Mouse (Mus musculus): ENCODE results near the gene Tmem8b. TPM values are rescaled to one million over a fixed set of nuclear protein-coding genes. Genes with fewer than 3 reads are reported as not detected.

Gene Tmem8b
- polyA plus RNA-seq, 1 experiment from 2014 or later: 1.5 TPM

DNA sequence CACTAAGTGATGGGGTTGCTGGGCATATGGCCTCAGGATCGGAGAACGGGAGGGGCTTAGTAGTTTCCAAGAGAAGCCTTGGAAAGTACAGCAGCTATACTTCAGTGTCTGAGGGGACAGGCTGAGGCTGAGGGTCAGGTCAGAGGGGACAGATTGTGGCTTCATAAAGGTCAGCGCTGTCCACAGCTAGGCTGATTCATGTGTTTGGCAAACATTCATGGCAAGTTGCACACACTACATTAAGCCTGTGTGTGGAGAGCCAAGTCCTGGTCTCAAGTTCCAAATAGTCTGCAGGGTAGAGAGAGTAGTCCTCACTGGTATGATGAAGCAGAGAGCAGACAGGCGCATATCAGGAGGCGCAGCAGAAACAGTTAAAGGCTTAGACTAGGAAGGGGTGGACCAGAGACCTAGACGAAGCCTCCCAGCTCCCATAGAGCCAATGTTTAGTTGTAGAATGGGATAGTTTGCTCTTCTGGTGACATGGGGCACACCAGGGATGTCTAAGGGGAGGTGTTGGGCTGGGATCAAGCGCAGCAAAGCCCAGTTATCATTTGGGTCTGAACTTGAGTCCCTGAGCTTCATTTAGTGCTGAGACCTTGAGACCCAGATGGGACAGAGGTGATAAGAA lies 10.8 kb downstream of the Tmem8b start:
- WGBS (ENCODE audit: missing documents): 94% methylated on average over 7 of the region's 7 CpGs
- H3K36me3 ChIP-seq (ENCODE audit: inconsistent target): no peaks in the 10 kb centered on the region
- no peaks in the 10 kb centered on the region for H3K79me2 ChIP-seq (ENCODE audit: inconsistent target)
- H3K4me3 ChIP-seq (ENCODE audit: inconsistent target): no peak overlapping the region
- H3K27ac ChIP-seq: no peak overlapping the region

GRCm38 (mm10) chr4:43690021-43690420 lies 21.2 kb downstream of the Tmem8b start:
- no peak overlapping the region for H3K4me3 ChIP-seq (ENCODE audit: inconsistent target)
- no peaks in the 10 kb centered on the region for H3K36me3 ChIP-seq (ENCODE audit: inconsistent target)
- 96% methylated on average over 17 of the region's 17 CpGs for WGBS (ENCODE audit: missing documents)
- H3K79me2 ChIP-seq (ENCODE audit: inconsistent target): no peaks in the 10 kb centered on the region
- H3K27ac ChIP-seq: no peak overlapping the region

DNA sequence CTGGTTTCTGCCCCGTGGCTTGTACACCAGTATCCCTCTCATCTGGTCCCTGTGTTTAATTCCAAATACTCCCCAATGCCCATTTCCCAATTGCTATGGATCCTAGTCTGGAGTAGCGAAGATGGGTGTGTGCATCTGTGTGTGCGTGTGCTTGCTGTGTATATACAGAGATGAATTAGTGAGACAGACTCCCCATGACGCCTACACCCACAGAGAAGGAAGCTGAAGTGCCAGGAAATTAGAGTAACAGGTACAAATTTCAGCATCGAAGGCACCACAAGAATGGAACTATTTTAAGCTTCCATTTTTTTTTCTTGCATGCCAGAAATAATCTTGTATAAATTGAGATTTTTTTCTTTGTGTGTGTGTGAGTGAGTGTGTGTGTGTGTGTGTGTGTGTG lies 22.3 kb downstream of the Tmem8b start:
- Histone ChIP-seq H3K4me3 (ENCODE audit: inconsistent target) (no peak overlapping the region), H3K27ac (no peak overlapping the region), H3K36me3 (ENCODE audit: inconsistent target) (no peaks in the 10 kb centered on the region), H3K79me2 (ENCODE audit: inconsistent target) (no peaks in the 10 kb centered on the region)
- 58% methylated on average over 5 of the region's 5 CpGs for WGBS (ENCODE audit: missing documents)

GRCm38 (mm10) chr4:43693806-43694241 lies 25.1 kb downstream of the Tmem8b start:
- Histone ChIP-seq H3K4me3 (ENCODE audit: inconsistent target) (no peak overlapping the region), H3K36me3 (ENCODE audit: inconsistent target) (no peaks in the 10 kb centered on the region), H3K79me2 (ENCODE audit: inconsistent target) (no peaks in the 10 kb centered on the region), H3K27ac (no peak overlapping the region)
- WGBS (ENCODE audit: missing documents): 42% methylated on average over 5 of the region's 5 CpGs

DNA sequence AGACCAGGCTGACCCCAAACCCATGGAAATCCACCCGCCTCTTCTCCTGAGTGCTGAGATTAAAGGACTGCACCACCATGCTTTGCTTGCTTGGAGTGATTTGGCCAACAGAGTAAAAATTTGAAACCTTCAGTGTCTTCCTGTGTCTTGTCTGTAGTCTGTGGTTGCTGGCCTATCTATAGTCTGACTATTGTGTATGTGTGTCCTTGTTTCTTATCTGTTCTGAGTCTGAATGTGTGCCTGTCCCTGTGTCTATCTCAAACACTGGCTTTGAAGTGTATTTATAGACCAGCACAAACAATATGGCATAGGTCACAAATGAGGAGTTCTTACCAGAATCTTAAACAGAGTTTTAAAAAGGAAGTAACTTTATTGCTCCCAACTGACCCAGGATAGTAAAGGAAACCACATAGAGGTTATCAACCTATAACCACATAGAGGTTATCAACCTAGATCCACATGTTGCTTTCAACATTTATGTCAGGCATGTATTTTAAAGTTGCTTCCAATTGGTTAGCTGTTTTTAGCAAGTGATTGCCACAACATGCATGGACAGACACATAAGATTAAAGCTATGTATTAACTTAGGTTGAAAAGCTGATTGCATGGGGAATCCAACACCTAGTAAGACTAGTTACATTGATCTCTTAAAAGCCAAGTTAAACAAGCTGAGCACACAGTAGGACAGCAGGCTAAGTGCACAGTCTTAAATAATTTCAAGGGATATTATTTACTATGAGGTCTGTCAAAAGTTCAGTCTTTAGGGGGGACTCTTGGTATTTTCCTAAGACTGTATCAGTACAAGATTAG lies 25.9 kb downstream of the Tmem8b start:
- 93% methylated on average over 1 of the region's 1 CpGs for WGBS (ENCODE audit: missing documents)
- Histone ChIP-seq H3K4me3 (ENCODE audit: inconsistent target) (no peak overlapping the region), H3K79me2 (ENCODE audit: inconsistent target) (no peaks in the 10 kb centered on the region), H3K27ac (no peak overlapping the region), H3K36me3 (ENCODE audit: inconsistent target) (no peaks in the 10 kb centered on the region)

- Histone ChIP-seq H3K79me2 (ENCODE audit: inconsistent target) (no peaks in the 10 kb centered on the region), H3K4me3 (ENCODE audit: inconsistent target) (no peak overlapping the region), H3K27ac (no peak overlapping the region), H3K36me3 (ENCODE audit: inconsistent target) (no peaks in the 10 kb centered on the region)
- 67% methylated on average over 8 of the region's 9 CpGs for WGBS (ENCODE audit: missing documents)
Measured at GRCm38 (mm10) chr4:43695249-43695671, 26.5 kb downstream of the Tmem8b start.

DNA sequence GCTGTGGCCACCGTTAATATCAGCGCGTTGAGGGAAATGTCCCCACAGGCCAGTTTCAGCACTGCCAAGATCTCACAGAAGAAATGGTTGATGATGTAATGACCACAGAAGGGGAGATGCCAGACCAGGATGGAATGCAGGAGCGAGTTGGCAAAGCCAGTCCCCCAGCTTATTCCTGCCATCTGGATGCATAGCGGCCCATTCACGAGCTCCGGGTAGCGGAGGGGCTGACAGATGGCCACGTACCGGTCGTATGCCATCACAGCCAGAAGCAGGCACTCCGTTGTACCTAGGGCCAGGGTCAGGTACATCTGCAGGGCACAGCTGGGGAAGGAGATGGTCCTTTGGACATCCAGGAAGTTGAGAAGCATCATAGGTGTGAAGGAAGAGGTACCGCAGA lies 27.8 kb downstream of the Tmem8b start:
- Histone ChIP-seq H3K27ac (no peak overlapping the region), H3K4me3 (ENCODE audit: inconsistent target) (no peak overlapping the region), H3K79me2 (ENCODE audit: inconsistent target) (no peaks in the 10 kb centered on the region), H3K36me3 (ENCODE audit: inconsistent target) (no peaks in the 10 kb centered on the region)
- 95% methylated on average over 13 of the region's 13 CpGs for WGBS (ENCODE audit: missing documents)

DNA sequence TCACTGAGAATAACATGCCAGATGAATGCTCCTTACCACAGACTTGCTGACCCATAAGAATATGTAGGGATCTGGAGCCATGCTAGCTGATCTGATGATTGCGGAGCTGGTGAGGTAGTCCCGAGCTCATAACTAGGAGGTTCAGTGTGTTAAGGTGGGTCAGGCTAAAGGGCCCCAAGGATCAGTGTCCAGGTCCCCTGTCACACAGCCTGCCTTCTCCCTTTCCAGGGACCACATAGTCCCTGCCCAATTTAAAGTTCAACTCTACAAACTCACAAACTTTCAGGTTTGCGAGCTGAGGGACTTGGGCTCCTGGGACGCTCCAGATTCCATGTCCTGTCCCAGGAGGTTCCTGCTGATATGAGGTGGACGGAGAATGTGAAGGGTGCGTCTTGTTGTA lies 31.9 kb downstream of the Tmem8b start, which contains the start of gene Olfr70:
Olfr70 (minus strand) TSS at position 101 of the 400 bp plus-strand sequence.
- no peak within 1 kb of the TSS for H3K27ac ChIP-seq
- 91% methylated on average over 6 of the region's 6 CpGs for WGBS (ENCODE audit: missing documents)
- H3K4me3 ChIP-seq (ENCODE audit: inconsistent target): no peak within 1 kb of the TSS
- no peaks in the 10 kb centered on the region for H3K36me3 ChIP-seq (ENCODE audit: inconsistent target)
- H3K79me2 ChIP-seq (ENCODE audit: inconsistent target): no peaks in the 10 kb centered on the region

DNA sequence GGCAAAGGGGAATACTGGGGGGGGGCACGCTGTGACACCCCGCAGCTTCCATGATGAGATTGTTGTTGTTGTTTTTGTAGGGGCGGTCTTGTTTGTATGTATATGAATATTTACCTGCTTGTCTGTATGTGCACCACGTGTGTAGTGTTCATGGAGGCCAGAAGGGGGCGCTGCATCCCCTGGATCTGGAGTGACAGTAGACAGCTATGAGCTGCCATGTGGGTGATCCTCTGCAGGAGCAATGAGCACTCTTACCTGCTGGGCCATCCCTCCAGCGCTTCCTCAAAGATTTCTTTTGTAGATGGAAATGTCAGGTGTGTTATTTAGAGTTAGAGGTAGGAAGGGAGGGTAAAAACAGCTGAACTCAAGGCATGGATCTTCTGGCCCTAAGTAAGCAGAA lies 34.7 kb downstream of the Tmem8b start:
- Histone ChIP-seq H3K79me2 (ENCODE audit: inconsistent target) (no peaks in the 10 kb centered on the region), H3K4me3 (ENCODE audit: inconsistent target) (no peak overlapping the region)
- WGBS (ENCODE audit: missing documents): 79% methylated on average over 6 of the region's 6 CpGs

GRCm38 (mm10) chr4:43703851-43704250 lies 35.1 kb downstream of the Tmem8b start:
- H3K36me3 ChIP-seq (ENCODE audit: inconsistent target): no peaks in the 10 kb centered on the region
- H3K4me3 ChIP-seq (ENCODE audit: inconsistent target): no peak overlapping the region
- no peaks in the 10 kb centered on the region for H3K79me2 ChIP-seq (ENCODE audit: inconsistent target)
- H3K27ac ChIP-seq: no peak overlapping the region
- over 99% methylated on average over 8 of the region's 8 CpGs for WGBS (ENCODE audit: missing documents)

More for the DNA sequence above, 34.7 kb downstream of the Tmem8b start:
- Histone ChIP-seq H3K36me3 (ENCODE audit: inconsistent target) (no peaks in the 10 kb centered on the region), H3K27ac (no peak overlapping the region)

DNA sequence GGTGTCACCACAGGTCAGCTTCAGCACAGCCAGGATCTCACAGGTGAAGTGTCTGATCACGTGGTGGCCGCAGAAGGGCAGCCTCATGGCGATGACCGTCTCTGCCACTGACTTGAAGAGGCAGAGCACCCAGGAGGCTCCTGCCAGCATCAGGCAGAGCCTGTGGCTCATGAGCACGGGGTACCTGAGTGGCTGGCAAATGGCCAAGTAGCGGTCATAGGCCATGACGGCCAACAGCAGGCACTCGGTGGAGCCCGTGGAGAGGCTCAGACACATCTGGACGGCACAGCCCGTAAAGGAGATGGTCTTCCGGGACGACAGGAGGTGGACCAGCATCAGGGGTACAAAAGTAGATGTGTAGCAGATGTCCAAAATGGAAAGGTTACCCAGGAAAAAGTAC lies 37.2 kb downstream of the Tmem8b start:
- Histone ChIP-seq H3K27ac (no peak overlapping the region), H3K79me2 (ENCODE audit: inconsistent target) (no peaks in the 10 kb centered on the region), H3K4me3 (ENCODE audit: inconsistent target) (no peak overlapping the region), H3K36me3 (ENCODE audit: inconsistent target) (no peaks in the 10 kb centered on the region)
- WGBS (ENCODE audit: missing documents): 89% methylated on average over 12 of the region's 13 CpGs

DNA sequence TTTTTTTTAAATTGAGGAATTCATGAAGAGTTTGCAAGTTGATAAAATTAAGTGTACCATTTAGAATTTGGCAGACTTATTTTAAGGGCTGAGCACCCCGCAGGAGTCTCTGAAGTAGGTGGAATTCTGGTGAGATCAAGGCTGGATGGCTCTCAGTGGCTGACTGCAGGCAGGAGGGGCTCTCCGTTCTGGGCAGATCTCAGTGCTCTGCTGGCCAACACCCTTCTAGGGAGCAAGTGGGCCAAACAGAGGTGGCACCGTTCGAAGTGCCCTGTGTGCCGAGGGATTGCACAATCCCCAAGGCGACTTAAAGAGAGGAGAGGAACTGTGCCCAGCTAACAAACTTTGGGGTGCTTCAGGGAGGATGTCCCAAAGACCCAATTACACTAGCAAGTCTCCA lies 41.1 kb downstream of the Tmem8b start, which contains the start of gene Olfr71:
Olfr71 (minus strand) TSS at position 387 of the 400 bp plus-strand sequence.
- H3K79me2 ChIP-seq (ENCODE audit: inconsistent target): no peaks in the 10 kb centered on the region
- no peak within 1 kb of the TSS for H3K4me3 ChIP-seq (ENCODE audit: inconsistent target)
- 12% methylated on average over 6 of the region's 6 CpGs for WGBS (ENCODE audit: missing documents)
- H3K27ac ChIP-seq: no peak within 1 kb of the TSS
- H3K36me3 ChIP-seq (ENCODE audit: inconsistent target): no peaks in the 10 kb centered on the region

DNA sequence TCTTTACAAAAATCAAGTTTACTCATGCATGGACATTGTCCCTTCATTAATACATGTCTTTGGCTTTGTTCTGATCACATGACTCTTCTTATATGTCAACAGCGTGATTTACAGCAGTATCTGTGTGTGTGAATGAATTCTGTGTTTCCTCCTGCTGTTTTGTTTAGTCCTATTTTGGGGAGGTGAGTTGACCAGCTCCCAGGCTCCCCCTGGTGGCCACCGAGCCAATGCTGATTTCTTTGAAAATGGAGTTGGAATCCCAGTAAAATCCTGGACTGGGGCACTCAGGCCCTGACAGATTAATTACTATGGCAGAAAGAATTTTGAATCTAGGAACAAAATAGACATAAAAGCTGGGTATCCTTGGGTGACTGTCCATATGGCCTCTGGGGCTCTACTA lies 43.0 kb downstream of the Tmem8b start:
- Histone ChIP-seq H3K4me3 (ENCODE audit: inconsistent target) (no peak overlapping the region), H3K36me3 (ENCODE audit: inconsistent target) (no peaks in the 10 kb centered on the region), H3K27ac (no peak overlapping the region), H3K79me2 (ENCODE audit: inconsistent target) (no peaks in the 10 kb centered on the region)
- 0% methylated on average over 2 of the region's 2 CpGs for WGBS (ENCODE audit: missing documents)

GRCm38 (mm10) chr4:43713652-43714219 lies 45.0 kb downstream of the Tmem8b start:
- no peaks in the 10 kb centered on the region for H3K79me2 ChIP-seq (ENCODE audit: inconsistent target)
- no peaks in the 10 kb centered on the region for H3K36me3 ChIP-seq (ENCODE audit: inconsistent target)
- H3K4me3 ChIP-seq (ENCODE audit: inconsistent target): no peak overlapping the region
- no peak overlapping the region for H3K27ac ChIP-seq
- 68% methylated on average over 7 of the region's 7 CpGs for WGBS (ENCODE audit: missing documents)
